Mouse (Mus musculus) heart, postnatal 36 days (tissue): ENCODE data around the gene Ccdc92. TPM values are rescaled to one million over a fixed set of nuclear protein-coding genes. Genes with fewer than 3 reads are reported as not detected.

Source experiments
- total RNA-seq, 2 experiments: library from RNA; stranded (reverse); gene quantifications; 2 replicates each; pipeline ENCODE4 v1.2.3; 2021

The Ccdc92 gene
- total RNA-seq, 2 experiments from 2014 or later: 0.73 to 1.2 TPM

Other genes with a start within 250 kb of the Ccdc92 start
- gene Atp6v0a2, start 233.8 kb downstream of the Ccdc92 start, total RNA-seq: 10 to 100 TPM; 42.1 to 58.2 TPM
- under 1 TPM in 1 of 2 experiments, not detected in 1; 0.06 TPM for gene Dnah10, start 137.3 kb downstream of the Ccdc92 start, total RNA-seq
- gene Zfp664, start 267 bp upstream of the Ccdc92 start, total RNA-seq: 10 to 100 TPM; 39.7 to 43.4 TPM
- under 1 TPM in 1 of 2 experiments, not detected in 1; 0.47 TPM for gene Rflna, start 140.8 kb upstream of the Ccdc92 start, total RNA-seq